Mouse (Mus musculus): ENCODE results near the gene Gjb1. TPM values are rescaled to one million over a fixed set of nuclear protein-coding genes. Genes with fewer than 3 reads are reported as not detected.

The Gjb1 gene
- polyA plus RNA-seq (2017; shearing (Covaris generic)) = not detected

DNA sequence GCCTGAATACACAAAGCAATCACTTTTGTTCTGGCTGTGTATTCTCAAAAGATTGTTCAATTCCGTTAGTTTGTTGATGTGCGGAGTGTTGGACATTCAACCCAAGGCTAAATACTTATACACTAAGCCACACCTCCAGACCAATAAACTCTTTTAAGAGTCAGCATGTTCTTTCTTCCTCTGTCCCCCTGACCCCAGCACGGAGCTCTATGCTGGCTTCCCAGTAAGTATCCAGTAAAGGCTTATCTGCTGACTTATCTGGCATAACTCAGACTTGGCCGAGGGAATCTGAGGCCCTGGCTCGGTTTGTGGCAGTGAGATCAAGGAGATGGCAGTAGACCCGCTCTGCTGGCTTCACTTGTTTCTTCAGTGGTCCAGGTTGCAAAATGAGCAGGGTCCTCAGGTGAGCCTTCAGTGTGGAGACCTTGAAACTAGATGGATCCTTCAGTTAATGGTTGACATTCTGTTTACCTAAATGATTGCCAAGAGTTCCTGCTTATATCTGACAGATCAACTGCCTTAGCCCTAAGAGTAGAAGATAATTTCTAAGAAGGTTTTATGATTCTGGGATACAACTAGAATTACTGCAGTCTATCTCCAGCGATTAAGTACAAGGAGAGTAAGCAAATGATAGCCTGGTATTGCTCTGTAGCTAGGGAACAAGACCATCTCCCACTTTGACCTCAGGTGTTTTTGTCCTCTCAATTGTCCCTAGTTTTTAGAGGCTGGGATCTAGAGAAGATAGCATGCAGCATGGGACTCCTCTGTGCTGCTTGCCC, at the start of gene Gjb1:
TSS of gene Gjb1 (plus strand) at position 189 of the 779 bp plus-strand sequence.

DNA sequence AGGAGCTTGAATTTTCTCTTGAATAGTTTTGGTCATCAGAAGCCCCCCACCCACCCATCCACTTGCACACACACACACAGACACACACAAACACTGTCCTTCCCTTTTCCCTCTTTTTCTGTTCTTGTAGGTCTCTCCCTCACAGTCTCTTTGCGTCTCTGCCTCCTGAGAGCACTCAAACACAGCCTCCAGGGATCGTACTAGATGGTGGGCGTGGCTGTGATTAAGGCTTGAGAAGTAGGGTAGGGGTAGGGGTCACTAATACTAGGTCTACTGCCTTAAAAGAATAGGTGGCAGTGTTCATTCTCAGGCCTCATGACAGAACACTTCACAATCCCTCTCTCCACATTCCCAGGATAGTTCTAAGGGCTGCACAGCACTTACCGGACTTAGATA, 44.5 kb downstream of the Gjb1 start, which contains the start of gene Zmym3:
TSS of gene Zmym3 (minus strand) at position 150 of the 396 bp plus-strand sequence.

DNA sequence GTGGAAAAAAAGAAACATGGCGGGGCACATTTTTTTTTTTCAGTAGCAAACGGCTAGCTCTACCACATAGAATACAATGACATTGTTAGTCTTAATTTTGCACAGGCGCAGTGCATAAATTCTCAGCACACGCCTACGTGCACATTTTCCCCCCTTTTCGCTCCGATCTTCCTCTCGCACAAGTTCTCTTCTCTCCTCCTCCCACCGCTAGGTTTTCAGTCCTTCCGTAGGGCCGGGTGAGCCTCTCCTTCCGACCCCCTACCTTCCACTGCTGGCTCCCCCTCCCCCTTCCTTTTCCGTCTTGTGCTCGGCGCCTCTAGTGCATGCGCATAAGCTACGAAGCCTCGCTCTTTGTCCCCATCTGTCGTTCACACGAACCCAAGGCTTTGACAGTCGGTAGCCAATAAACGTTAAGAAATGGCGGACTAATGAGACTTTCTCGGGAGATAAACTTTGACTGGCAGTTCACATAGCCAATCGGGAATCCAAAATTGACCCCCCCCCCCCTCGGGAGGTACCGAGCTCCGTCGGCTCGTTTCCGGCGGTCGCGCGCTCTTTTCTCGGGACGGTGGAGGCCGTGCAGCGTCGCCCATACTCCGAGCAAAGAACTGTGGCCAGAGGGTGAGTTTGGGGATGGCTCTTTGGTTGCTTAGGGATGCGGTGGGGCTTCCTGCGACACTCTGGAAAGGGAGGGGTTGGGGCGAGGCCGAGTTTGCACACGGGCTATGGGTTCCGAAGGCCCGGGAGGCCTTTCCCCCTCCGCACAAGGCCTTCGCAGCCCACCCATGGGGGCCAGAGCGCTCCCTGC, 53.2 kb downstream of the Gjb1 start, which contains the start of gene Nono:
TSS of gene Nono (plus strand) at position 177 of the 808 bp plus-strand sequence.

Other genes with a start within 250 kb of the Gjb1 start
- 68.7 TPM for gene Snx12, start 153.8 kb upstream of the Gjb1 start, polyA plus RNA-seq (2017; shearing (Covaris generic))
- 2.9 TPM for gene Foxo4, start 121.8 kb upstream of the Gjb1 start, polyA plus RNA-seq (2017; shearing (Covaris generic))
- gene Gm614, start 112.4 kb upstream of the Gjb1 start, polyA plus RNA-seq (2017; shearing (Covaris generic)) = 6.9 TPM
- 1,663 TPM for gene Il2rg, start 108.1 kb upstream of the Gjb1 start, polyA plus RNA-seq (2017; shearing (Covaris generic))
- gene Gm20489, start 107.4 kb upstream of the Gjb1 start, polyA plus RNA-seq (2017; shearing (Covaris generic)) = not detected
- gene Med12, start 102.3 kb upstream of the Gjb1 start, polyA plus RNA-seq (2017; shearing (Covaris generic)) = 102 TPM
- 0.06 TPM for gene Nlgn3, start 77.2 kb upstream of the Gjb1 start, polyA plus RNA-seq (2017; shearing (Covaris generic))
- gene Zmym3, start 44.5 kb downstream of the Gjb1 start, polyA plus RNA-seq (2017; shearing (Covaris generic)) = 24.1 TPM
- gene Nono, start 52.9 kb downstream of the Gjb1 start, polyA plus RNA-seq (2017; shearing (Covaris generic)) = 327 TPM
- gene Itgb1bp2, start 72.7 kb downstream of the Gjb1 start, polyA plus RNA-seq (2017; shearing (Covaris generic)) = 1.1 TPM
- gene Taf1, start 156.4 kb downstream of the Gjb1 start, polyA plus RNA-seq (2017; shearing (Covaris generic)) = 32.2 TPM